Mouse (Mus musculus) c-Kit-positive CD71-negative TER-119-negative erythroid progenitor cells, embryonic 14.5 days (primary cell): ENCODE measurements around the gene Rhpn2.

Experiments used
- DNase-seq: peaks from one replicate; pipeline ENCODE4 v3.0.0-alpha.2; 2013; ENCODE audit warnings: low read depth

The Rhpn2 gene

GRCm38 (mm10) chr7:35347918-35348700, 14.1 kb downstream of the Rhpn2 start:
- DNase-seq, result no peak

- DNase-seq, result no peak
These were observed 15.1 kb downstream of the Rhpn2 start for GRCm38 (mm10) chr7:35349022-35349421.

DNA sequence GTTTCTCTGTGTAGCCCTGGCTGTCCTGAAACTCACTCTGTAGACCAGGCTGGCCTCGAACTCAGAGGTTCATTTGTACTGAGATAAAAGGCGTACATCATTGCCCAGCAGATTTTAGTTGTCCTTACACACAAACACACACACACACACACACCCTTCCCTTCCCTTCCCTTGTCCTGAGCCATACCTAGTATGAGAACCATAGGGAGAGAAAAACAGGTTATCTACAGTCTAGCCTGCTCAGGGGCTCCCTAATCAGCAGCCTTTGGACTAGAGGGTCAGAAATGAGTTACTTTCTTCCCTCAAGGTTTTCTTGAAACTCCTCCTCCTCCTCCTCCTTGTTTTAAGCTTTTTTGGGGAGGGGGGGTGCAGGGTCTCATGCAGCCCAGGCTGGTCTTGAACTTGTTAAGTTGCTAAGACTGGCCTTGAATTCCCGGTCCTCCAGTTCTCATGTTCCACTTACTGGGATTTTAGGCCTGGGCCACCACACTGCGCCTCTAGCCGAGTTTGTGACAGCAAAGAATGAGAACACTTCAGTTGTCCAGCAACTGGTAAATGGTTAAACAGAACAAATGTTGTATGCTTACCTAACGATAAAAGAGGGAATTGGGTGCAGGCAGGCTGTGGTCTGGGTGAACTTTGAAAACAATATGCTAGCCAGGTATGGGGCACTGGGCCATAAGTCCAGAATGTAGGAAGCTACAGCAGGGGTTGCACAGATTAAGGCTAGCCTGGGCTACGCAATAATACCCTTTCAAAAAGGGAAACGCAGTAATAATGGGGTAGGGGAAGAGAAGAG, 16.1 kb downstream of the Rhpn2 start:
- no peak for DNase-seq

GRCm38 (mm10) chr7:35351155-35351554, 17.2 kb downstream of the Rhpn2 start:
- no peak for DNase-seq

GRCm38 (mm10) chr7:35353306-35353705, 19.3 kb downstream of the Rhpn2 start:
- DNase-seq, result no peak

DNA sequence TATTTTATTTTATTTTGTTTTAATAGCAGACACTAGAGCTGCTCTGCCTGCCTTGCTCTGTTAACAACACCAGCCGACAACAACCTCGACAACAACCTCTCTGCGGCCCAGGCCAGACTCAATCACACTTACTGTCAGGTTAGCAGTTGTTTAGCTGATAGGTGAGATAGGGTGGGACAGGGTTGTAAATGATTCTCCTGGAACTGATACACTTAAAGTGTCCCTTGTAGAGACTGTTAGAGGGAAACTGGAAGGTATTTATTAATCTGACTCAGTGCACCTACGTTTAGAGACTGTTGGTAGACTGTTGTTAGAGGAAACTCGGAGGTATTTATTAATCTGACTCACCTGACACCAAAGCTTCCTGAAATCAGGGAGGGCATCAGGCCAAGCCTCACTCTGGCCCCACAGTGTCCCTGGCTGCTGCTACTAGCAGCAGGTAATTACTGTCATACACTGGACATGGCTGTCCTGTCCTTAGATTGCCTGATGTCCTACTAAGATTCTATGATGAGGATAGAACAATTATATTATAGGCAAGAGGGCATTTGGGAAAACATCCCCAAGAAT, 21.4 kb downstream of the Rhpn2 start:
- no peak for DNase-seq

DNA sequence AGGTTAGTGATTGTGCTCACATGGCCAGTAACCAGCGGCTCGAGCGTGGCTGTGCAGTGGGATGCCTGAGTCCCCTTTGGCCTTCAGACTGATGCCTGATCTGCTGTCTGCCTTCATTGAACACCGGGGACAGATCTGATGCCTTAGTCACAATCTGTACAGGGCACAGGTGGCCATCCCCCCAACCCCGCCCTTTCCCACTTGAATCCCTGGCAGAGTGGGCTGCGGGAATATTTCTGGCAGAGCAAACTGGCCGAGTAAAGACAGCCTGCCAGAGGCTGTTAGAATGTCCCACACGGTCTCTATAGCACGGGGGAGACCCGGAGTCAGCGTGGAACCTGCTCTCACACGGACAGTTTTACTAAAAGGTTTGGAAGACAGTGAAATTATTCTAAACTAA, 23.7 kb downstream of the Rhpn2 start:
- no peak for DNase-seq

- DNase-seq, result no peak
These were observed 28.3 kb downstream of the Rhpn2 start for GRCm38 (mm10) chr7:35362253-35362652.

DNA sequence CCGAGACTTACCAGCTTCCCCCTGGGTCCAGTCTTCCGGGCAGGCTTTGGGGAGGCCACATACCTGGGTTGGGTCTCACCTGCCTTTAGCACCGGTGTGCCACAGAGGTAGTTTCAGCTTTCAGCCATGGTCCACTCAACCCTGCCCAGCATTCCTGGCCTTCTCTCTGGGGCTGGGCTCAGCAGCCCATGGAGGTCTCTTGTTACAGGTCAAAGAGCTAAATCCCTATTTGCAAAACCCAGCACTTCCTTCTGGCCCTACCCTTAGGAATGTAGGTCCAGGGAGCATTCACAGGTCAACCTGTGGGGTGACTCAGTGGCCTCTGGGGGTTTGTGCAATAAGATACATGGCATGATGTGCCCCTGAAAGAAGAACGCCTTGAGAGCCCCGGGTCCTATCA, 28.9 kb downstream of the Rhpn2 start:
- no peak for DNase-seq

- no peak for DNase-seq
These were observed 31.4 kb downstream of the Rhpn2 start for GRCm38 (mm10) chr7:35365161-35365910.

DNA sequence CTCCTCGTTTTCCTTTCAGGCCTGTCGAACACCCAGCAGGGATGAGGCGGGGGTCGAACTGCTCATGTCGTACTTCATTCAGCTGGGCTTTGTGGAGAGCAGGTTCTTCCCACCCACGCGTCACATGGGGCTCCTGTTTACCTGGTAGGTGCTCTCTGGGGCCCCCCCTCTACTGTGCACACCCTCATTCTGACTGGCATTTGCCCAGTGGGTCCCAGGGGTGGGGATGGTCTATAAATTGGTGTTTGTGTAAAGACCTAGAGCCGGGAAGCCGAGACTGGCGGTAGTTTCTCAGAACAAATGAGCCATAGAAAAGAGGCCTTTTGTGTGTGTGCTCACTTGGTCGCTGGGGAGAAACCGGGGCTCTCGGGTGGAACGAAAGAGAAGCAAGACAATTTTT, 37.1 kb downstream of the Rhpn2 start:
- DNase-seq, result no peak

GRCm38 (mm10) chr7:35372483-35373017, 38.6 kb downstream of the Rhpn2 start:
- no peak for DNase-seq

GRCm38 (mm10) chr7:35373146-35373989, 39.4 kb downstream of the Rhpn2 start:
- DNase-seq, result no peak

- no peak for DNase-seq
These were observed 40.3 kb downstream of the Rhpn2 start for GRCm38 (mm10) chr7:35374265-35374664.

- DNase-seq, result no peak
These were observed 42.7 kb downstream of the Rhpn2 start for GRCm38 (mm10) chr7:35376623-35377022.

DNA sequence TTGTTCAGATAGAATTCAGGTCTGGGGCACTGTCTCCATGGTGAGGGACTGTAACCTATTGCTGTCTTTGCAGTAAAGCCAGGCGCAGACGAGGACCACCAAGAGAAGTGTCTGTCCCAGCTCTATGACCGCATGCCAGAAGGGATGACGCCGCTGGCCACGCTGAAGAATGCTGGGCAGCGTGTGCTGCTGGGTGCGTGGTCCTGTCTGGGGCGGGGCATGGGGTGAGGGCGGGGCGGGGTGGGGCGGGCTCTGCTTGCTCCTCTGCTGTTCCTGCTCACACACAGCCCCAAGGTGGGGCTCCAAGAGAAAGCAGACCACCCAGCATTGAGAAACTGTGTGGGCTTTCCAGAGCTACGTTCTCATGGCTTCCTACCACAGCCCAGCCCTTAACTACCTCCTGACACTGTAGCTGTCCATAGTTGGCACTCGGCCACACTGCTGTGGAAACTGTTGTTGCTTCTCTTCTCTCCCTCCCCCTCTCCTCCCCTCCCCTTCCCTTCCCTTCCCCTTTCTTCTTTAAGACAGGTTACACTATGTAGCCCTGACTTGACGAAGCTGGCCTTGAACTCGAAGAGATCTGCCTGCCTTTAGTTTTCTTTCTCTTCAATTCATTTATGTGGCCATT, 45.6 kb downstream of the Rhpn2 start:
- no peak for DNase-seq

- no peak for DNase-seq
These were observed 46.4 kb downstream of the Rhpn2 start for GRCm38 (mm10) chr7:35380351-35380750.

DNA sequence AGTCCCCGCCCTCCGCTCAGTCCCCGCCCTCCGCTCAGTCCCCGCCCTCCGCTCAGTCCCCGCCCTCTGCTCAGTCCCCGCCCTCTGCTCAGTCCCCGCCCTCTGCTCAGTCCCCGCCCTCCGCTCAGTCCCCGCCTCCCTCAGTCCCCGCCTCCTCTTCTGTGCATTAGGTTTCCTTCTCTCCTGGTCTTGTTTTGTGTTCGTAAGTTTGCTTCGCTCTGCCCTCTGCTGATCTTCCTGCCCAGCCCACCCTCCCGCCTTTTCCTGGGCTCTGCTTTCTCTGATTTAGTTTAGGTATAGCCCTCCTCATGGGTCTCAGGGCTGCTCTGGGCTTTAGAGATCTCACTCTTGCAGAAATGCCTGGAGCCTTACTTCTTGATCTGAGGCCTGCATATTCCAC, 47.9 kb downstream of the Rhpn2 start:
- DNase-seq, result no peak

GRCm38 (mm10) chr7:35382706-35383353, 48.9 kb downstream of the Rhpn2 start:
- no peak for DNase-seq

DNA sequence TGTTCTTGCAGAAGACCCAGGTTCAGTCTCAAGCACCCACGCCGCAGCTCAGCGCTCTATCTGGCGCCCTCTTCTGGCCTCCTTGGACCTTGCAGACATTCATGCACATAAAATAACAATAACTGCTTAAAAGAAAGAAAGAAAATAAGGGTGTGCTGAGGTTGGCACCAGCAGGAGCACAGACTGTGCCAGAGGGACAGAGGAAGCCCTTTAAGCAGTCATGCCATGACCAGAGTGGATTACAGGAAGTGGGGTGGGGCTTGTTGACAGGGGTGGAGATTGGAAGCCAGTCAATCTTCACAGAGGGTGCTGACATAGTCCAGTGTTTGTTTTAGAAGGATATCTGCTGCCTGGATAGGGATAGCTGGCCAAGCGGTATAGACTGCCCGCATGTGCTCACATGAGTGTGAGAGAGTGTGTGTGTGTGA, 52.6 kb downstream of the Rhpn2 start:
- no peak for DNase-seq
